Mouse (Mus musculus) urinary bladder, adult 18-20 months (tissue): Measurements from ENCODE around the gene Rnf26.

Experiments
- DNase-seq, 2 experiments: peaks; one replicate each; pipeline ENCODE4 v3.0.0; 2022; ENCODE audit warnings: low spot score in 2 of 2, mixed read lengths in 2 of 2

Rnf26 gene

GRCm38 (mm10) chr9:44075996-44076763 lies 37.1 kb downstream of the Rnf26 start:
- DNase-seq, result no peak

GRCm38 (mm10) chr9:44075276-44075995 lies 37.9 kb downstream of the Rnf26 start:
- DNase-seq, result no peak

- DNase-seq, result no peak
Observed at GRCm38 (mm10) chr9:44074395-44075275, 38.7 kb downstream of the Rnf26 start.

GRCm38 (mm10) chr9:44073115-44073514 lies 40.2 kb downstream of the Rnf26 start:
- DNase-seq, result no peak

- no peak for DNase-seq
Observed at GRCm38 (mm10) chr9:44072599-44072915, 40.8 kb downstream of the Rnf26 start.

- no peak for DNase-seq
Observed at GRCm38 (mm10) chr9:44071914-44072598, 41.3 kb downstream of the Rnf26 start.

- DNase-seq, result no peak
Observed at GRCm38 (mm10) chr9:44070844-44071231, 42.5 kb downstream of the Rnf26 start.

- no peak for DNase-seq
Observed at GRCm38 (mm10) chr9:44070113-44070843, 43.0 kb downstream of the Rnf26 start.

GRCm38 (mm10) chr9:44069252-44069651 lies 44.1 kb downstream of the Rnf26 start:
- no peak for DNase-seq

GRCm38 (mm10) chr9:44067960-44068330 lies 45.4 kb downstream of the Rnf26 start:
- no peak for DNase-seq

GRCm38 (mm10) chr9:44067241-44067959 lies 45.9 kb downstream of the Rnf26 start:
- DNase-seq, result no peak

GRCm38 (mm10) chr9:44066785-44067225 lies 46.5 kb downstream of the Rnf26 start, which contains the start of gene Usp2:
Gene Usp2, plus strand, starts transcription at chr9:44067021.
- DNase-seq, result peak; percentile 99

GRCm38 (mm10) chr9:44065177-44065576 lies 48.1 kb downstream of the Rnf26 start:
- no peak for DNase-seq

- no peak for DNase-seq
Observed at GRCm38 (mm10) chr9:44058606-44059005, 54.7 kb downstream of the Rnf26 start.

GRCm38 (mm10) chr9:44053936-44054335 lies 59.4 kb downstream of the Rnf26 start:
- no peak for DNase-seq

- DNase-seq, result no peak
Observed at GRCm38 (mm10) chr9:44052855-44053254, 60.5 kb downstream of the Rnf26 start.

GRCm38 (mm10) chr9:44049381-44050165 lies 63.7 kb downstream of the Rnf26 start:
- DNase-seq, result no peak

GRCm38 (mm10) chr9:44048541-44049380 lies 64.6 kb downstream of the Rnf26 start:
- DNase-seq, result no peak
